Mouse (Mus musculus) frontal cortex, adult (tissue): ENCODE results near the gene Serpinb1a.

Source experiments
- ATAC-seq: cut with Nextera tagmentation; 2 replicates; pipeline ENCODE4 v1.9.2; 2017; ENCODE audit warnings: mild to moderate bottlenecking, moderate library complexity, mixed read lengths; ENCODE audit not compliant: low TSS enrichment

The Serpinb1a gene

GRCm38 (mm10) chr13:32839314-32839713 lies 11.7 kb downstream of the Serpinb1a start:
- ATAC-seq, result peak; percentile 91

- ATAC-seq, result no peak
Observed at GRCm38 (mm10) chr13:32834513-32834912, 16.5 kb downstream of the Serpinb1a start.

- peak; percentile 38; the same call in 1 of the 2 replicates for ATAC-seq
Observed at GRCm38 (mm10) chr13:32833237-32833636, 17.7 kb downstream of the Serpinb1a start.

- 0 out of 2 replicates have a peak, but pooled peaks have one; percentile 36 for ATAC-seq
Observed at GRCm38 (mm10) chr13:32832776-32833175, 18.2 kb downstream of the Serpinb1a start.

GRCm38 (mm10) chr13:32831505-32832273 lies 19.3 kb downstream of the Serpinb1a start:
- ATAC-seq, result no peak

- ATAC-seq, result no peak
Observed at GRCm38 (mm10) chr13:32828886-32829285, 22.1 kb downstream of the Serpinb1a start.

- peak; percentile 63 for ATAC-seq
Observed at GRCm38 (mm10) chr13:32827951-32828350, 23.0 kb downstream of the Serpinb1a start.

GRCm38 (mm10) chr13:32827111-32827822 lies 23.7 kb downstream of the Serpinb1a start:
- no peak for ATAC-seq

GRCm38 (mm10) chr13:32825546-32825945 lies 25.4 kb downstream of the Serpinb1a start:
- ATAC-seq, result no peak

GRCm38 (mm10) chr13:32824377-32825330 lies 26.3 kb downstream of the Serpinb1a start:
- ATAC-seq, result no peak

- no peak for ATAC-seq
Observed at GRCm38 (mm10) chr13:32823126-32823525, 27.9 kb downstream of the Serpinb1a start.

GRCm38 (mm10) chr13:32821671-32822070 lies 29.3 kb downstream of the Serpinb1a start:
- no peak for ATAC-seq

GRCm38 (mm10) chr13:32819926-32820325 lies 31.1 kb downstream of the Serpinb1a start:
- ATAC-seq, result no peak

- ATAC-seq, result no peak
Observed at GRCm38 (mm10) chr13:32819241-32819640, 31.7 kb downstream of the Serpinb1a start.

GRCm38 (mm10) chr13:32807624-32808023 lies 43.4 kb downstream of the Serpinb1a start:
- no peak for ATAC-seq

- no peak for ATAC-seq
Observed at GRCm38 (mm10) chr13:32806820-32807219, 44.2 kb downstream of the Serpinb1a start.

GRCm38 (mm10) chr13:32803701-32804345 lies 47.2 kb downstream of the Serpinb1a start:
- no peak for ATAC-seq

GRCm38 (mm10) chr13:32802259-32803081 lies 48.5 kb downstream of the Serpinb1a start, which contains the start of gene D930007J09Rik:
Gene D930007J09Rik (minus strand): TSS chr13:32802849.
- ATAC-seq, result peak; percentile 48

GRCm38 (mm10) chr13:32801693-32802221 lies 49.2 kb downstream of the Serpinb1a start, which contains the start of gene Wrnip1:
Gene Wrnip1 (plus strand): TSS chr13:32802038.
- peak; percentile 94 for ATAC-seq

- no peak for ATAC-seq
Observed at GRCm38 (mm10) chr13:32800859-32801258, 50.1 kb downstream of the Serpinb1a start.
